Mouse (Mus musculus) CD4-positive, CD25-positive, alpha-beta regulatory T cell (primary cell): Measurements from ENCODE around the gene D730048I06Rik. TPM values are rescaled to one million over a fixed set of nuclear protein-coding genes. Genes with fewer than 3 reads are reported as not detected.

Experiments used
- polyA plus RNA-seq: library from polyadenylated mRNA; unstranded; fragments of 100-300 nt; shearing (Covaris generic); gene quantifications from one replicate; pipeline ENCODE4 v1.2.1, GENCODE M21; 2017

D730048I06Rik gene
- not detected for polyA plus RNA-seq

GRCm38 (mm10) chr9:35790001-35790400 lies at the start of gene D730048I06Rik, which contains the start of gene Gm27235:
Gene D730048I06Rik, minus strand, starts transcription at chr9:35790112.
Gene Gm27235, minus strand, starts transcription at chr9:35790101.

GRCm38 (mm10) chr9:35778009-35778408 lies 11.9 kb downstream of the D730048I06Rik start, which contains the start of gene Gm17727:
Gene Gm17727, minus strand, starts transcription at chr9:35778109.

GRCm38 (mm10) chr9:35740749-35741148 lies 49.2 kb downstream of the D730048I06Rik start, which contains the start of gene Gm17677:
Gene Gm17677, plus strand, starts transcription at chr9:35741049.

Other genes starting within 250 kb of the D730048I06Rik start
- 0.04 TPM for gene Ddx25, start 231.6 kb downstream of the D730048I06Rik start, polyA plus RNA-seq
- 34.9 TPM for gene Pus3, start 231.5 kb downstream of the D730048I06Rik start, polyA plus RNA-seq
- 0.31 TPM for gene Pate2, start 219.8 kb downstream of the D730048I06Rik start, polyA plus RNA-seq
- gene Hyls1, start 219.7 kb downstream of the D730048I06Rik start, polyA plus RNA-seq, result 6.3 TPM
- gene Pate4, start 178.2 kb downstream of the D730048I06Rik start, polyA plus RNA-seq, result not detected
- gene Pate3, start 141.9 kb downstream of the D730048I06Rik start, polyA plus RNA-seq, result not detected
- not detected for gene Pate1, start 102.7 kb downstream of the D730048I06Rik start, polyA plus RNA-seq
- not detected for gene Gm17677, start 49.1 kb downstream of the D730048I06Rik start, polyA plus RNA-seq
- not detected for gene Gm17727, start 12.0 kb downstream of the D730048I06Rik start, polyA plus RNA-seq
- not detected for gene Gm27235, start within 50 bp of the D730048I06Rik start, polyA plus RNA-seq
- not detected for gene 9230110F15Rik, start 54.0 kb upstream of the D730048I06Rik start, polyA plus RNA-seq
- gene 9230113P08Rik, start 118.3 kb upstream of the D730048I06Rik start, polyA plus RNA-seq, result not detected